Mouse (Mus musculus) thymus, postnatal 25 days (tissue): ENCODE results near the gene Mc1r.

Experiments
- DNase-seq: peaks from one replicate; pipeline ENCODE4 v3.0.0; 2022

Mc1r gene

GRCm38 (mm10) chr8:123406786-123407185, at the start of gene Mc1r:
Mc1r (plus strand) TSS chr8:123407107.
- peak; percentile 82 for DNase-seq

GRCm38 (mm10) chr8:123361082-123361739, 45.7 kb upstream of the Mc1r start:
- DNase-seq, result peak; percentile 75

GRCm38 (mm10) chr8:123373403-123374238, 33.3 kb upstream of the Mc1r start, which contains the start of gene Tcf25:
Tcf25 (plus strand) TSS chr8:123373753.
- peak; percentile 95 for DNase-seq

- peak; percentile 95 for DNase-seq
Observed at GRCm38 (mm10) chr8:123374239-123374578, 32.7 kb upstream of the Mc1r start.

- no peak for DNase-seq
Observed at GRCm38 (mm10) chr8:123375701-123376100, 31.2 kb upstream of the Mc1r start.

- no peak for DNase-seq
Observed at GRCm38 (mm10) chr8:123376106-123376505, 30.8 kb upstream of the Mc1r start.

- no peak for DNase-seq
Observed at GRCm38 (mm10) chr8:123381711-123382110, 25.2 kb upstream of the Mc1r start.

GRCm38 (mm10) chr8:123382516-123382915, 24.4 kb upstream of the Mc1r start:
- DNase-seq, result no peak

- peak; percentile 54 for DNase-seq
Observed at GRCm38 (mm10) chr8:123384883-123385540, 21.9 kb upstream of the Mc1r start.

- DNase-seq, result no peak
Observed at GRCm38 (mm10) chr8:123387041-123387440, 19.9 kb upstream of the Mc1r start.

GRCm38 (mm10) chr8:123387801-123388200, 19.1 kb upstream of the Mc1r start:
- DNase-seq, result no peak

- no peak for DNase-seq
Observed at GRCm38 (mm10) chr8:123389026-123389425, 17.9 kb upstream of the Mc1r start.

- no peak for DNase-seq
Observed at GRCm38 (mm10) chr8:123398308-123398707, 8.6 kb upstream of the Mc1r start.

- no peak for DNase-seq
Observed at GRCm38 (mm10) chr8:123401936-123402335, 5.0 kb upstream of the Mc1r start.

- DNase-seq, result no peak
Observed at GRCm38 (mm10) chr8:123402730-123403326, 4.1 kb upstream of the Mc1r start.

- DNase-seq, result peak; percentile 80
Observed at GRCm38 (mm10) chr8:123404521-123404920, 2.4 kb upstream of the Mc1r start.

GRCm38 (mm10) chr8:123407612-123408011, 705 bp downstream of the Mc1r start:
- no peak for DNase-seq

GRCm38 (mm10) chr8:123408586-123409544, 2.0 kb downstream of the Mc1r start:
- DNase-seq, result no peak

- no peak for DNase-seq
Observed at GRCm38 (mm10) chr8:123410049-123410587, 3.2 kb downstream of the Mc1r start.

GRCm38 (mm10) chr8:123410788-123411187, 3.9 kb downstream of the Mc1r start:
- no peak for DNase-seq

GRCm38 (mm10) chr8:123411246-123411645, 4.3 kb downstream of the Mc1r start, which contains the start of gene Tubb3:
Tubb3 (plus strand) TSS chr8:123411424.
- DNase-seq, result no peak
